Mouse (Mus musculus) CD4-positive, CD25-positive, alpha-beta regulatory T cell, adult 4 months (primary cell): ENCODE results near the gene Abi2. TPM values are rescaled to one million over a fixed set of nuclear protein-coding genes. Genes with fewer than 3 reads are reported as not detected.

Source experiments
- ATAC-seq: one replicate; pipeline ENCODE4 v1.8.0; 2017
- polyA plus RNA-seq, 2 experiments: library from polyadenylated mRNA; unstranded; fragments of 100-300 nt; shearing (Covaris generic); gene quantifications; one replicate each; pipeline ENCODE4 v1.2.1; 2017

Gene Abi2
- polyA plus RNA-seq, 2 experiments from 2014 or later = 12.2 to 14.2 TPM

DNA sequence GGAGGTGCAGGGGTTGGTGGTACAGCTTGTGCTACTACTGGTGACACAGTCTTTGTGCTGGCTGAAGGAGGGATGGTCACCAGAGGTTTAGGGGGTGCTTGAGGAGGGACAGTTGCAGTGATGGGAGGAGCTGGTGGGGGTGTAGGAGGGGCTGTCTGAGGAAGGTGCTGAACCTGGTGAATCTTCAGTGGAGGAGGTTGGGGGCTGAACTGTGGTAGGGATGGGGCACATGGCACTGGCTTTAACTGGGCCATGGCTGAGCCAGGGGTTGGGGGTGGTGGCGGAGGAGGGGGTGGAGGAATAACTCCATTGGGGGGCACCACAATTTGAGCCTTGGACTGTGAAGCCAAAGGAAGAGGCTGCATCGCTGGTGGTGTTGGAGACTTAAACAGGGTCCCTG lies 80.2 kb downstream of the Abi2 start:
- no peak for ATAC-seq

DNA sequence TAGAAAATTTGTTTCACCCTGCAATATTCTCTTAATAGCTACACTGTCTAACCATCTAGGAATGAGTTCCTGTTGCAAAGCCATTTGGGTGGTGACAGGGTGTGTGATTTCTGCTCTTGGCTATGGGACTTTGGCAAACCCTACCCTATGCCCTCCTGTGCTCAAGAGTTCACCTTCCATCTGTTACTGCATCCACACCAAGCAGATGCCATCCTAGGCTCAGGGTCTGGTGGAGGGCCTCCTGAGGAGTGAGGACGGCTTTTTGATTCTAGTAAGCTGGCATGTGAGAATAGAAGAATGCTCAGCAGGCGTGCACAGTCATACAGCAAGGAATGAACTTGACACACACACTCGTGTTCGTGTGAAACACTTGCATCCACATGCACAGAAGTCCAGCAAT lies 81.1 kb downstream of the Abi2 start:
- no peak for ATAC-seq

DNA sequence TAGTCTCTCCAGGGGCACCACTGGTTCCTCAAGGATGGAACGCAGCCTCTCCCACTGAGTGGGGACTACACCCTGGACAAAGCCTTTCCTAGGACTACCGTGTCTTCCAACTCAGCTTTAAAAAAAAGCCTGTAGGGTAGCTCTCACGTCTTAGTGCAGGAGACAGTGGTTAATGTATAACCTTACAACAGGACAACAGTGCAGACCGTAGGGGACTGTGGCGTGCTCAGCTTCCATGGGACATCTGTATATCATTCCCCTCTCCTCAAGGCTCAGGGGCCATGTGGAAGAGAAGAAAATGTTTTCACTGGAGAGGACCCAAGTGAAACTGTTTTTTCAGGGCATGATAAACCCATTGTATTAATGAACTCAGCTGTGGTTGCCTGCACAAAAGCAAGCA lies 83.0 kb downstream of the Abi2 start:
- no peak for ATAC-seq

DNA sequence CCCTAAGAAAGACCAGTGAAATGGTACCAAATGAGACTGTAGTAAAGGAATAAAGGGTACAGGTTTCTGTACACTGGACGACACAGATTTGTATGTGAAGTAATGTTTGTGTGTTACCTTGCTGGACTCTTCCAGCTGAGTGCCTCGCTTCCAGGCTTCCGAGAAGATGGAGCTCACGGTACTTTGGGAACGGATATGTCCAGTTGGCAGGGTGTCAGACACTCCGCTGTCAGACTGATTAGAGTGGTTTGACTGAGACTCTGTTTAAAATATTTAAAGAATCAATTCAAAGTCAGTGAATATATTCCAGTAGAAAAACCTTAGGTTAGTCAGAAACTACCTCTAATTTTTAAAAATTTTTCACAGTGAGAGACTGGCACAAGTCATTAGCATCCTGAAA lies 84.0 kb downstream of the Abi2 start:
- no peak for ATAC-seq

DNA sequence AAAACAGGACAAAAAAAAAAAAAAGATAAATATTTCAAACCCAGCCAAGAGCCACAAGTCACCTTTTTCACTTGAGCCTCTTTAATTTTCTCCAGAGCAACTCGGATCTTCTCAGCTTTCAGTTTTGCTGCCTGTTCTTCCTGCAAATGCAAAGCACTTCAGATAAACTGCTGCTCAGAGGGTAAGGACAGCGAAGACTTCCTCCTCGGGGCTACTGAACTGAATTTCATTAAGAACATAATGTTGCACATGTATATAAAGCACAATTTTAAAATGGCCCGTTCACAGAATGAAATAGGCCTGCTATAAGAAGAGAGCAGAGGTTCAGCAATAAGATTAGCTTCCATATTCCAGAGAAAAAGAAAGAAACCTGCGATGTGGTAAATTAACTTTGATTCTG lies 94.0 kb downstream of the Abi2 start:
- ATAC-seq = no peak

DNA sequence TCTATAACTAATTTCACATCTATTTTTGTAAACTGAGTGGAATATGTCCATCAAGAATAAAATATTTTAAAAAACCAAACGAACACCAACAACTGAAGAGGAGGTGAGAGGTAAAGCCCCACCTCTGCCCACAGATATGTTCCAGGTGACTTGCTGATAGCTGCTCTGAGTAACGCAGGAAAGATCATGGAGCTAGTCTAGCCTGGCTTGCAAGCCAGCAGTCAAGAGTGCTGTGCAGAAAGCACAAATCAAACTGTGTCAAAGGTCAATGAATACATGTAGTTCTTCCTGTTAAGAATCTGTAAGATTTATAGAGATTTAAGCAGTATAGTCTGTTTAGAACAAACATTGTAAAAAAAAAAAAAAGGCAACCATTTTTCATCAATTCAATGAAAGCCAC lies 101.2 kb downstream of the Abi2 start:
- no peak for ATAC-seq

DNA sequence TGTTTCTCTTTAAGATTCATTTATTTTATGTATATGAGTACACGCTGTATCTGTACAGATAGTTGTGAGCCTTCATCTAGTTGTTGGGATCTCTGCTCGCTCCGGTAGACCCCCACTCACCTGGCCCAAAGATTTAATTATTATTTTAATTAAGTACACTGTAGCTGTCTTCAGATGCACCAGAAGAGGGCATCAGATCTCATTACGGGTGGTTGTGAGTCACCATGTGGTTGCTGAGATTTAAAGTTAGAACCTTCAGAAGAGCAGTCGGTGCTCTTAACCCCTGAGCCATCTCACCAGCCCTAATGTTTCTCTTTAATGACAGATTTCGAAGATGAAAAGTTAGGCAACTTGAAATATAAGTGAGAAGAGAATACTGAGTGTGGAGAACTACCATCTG lies 120.7 kb downstream of the Abi2 start:
- ATAC-seq = peak; percentile 47

DNA sequence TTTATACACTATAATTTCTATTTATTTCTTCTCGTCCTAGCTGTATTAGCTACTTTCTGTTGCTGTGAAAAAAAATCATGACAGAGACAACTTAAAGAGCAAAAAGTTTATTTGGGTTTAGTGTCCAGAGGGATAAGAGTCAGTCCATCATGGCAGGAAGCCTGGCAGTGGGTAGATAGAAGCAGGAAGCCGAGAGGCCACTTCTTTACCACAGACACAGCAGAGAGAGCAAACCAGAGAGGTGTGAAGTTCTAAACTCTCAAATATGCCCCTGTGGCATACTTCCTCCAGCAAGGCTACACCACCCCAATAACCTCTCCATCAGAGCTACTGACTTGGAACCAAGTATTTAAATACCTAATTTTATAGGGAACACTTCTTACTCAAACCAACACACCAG lies 121.2 kb downstream of the Abi2 start:
- ATAC-seq = no peak

Other genes starting within 250 kb of the Abi2 start
- 1 to 10 TPM; 7.4 to 8.0 TPM for gene Nbeal1, start 229.0 kb upstream of the Abi2 start, polyA plus RNA-seq
- gene Cyp20a1, start 66.3 kb upstream of the Abi2 start, polyA plus RNA-seq = 10 to 100 TPM; 12.9 to 17.3 TPM
- 1 to 10 TPM; 3.5 to 4.2 TPM for gene Raph1, start 157.5 kb downstream of the Abi2 start, polyA plus RNA-seq